Mouse (Mus musculus): ENCODE measurements at regions not wholly inside any gene's neighbourhood (a gene's known extent, or its start where the extent isn't known, plus 50 kb on each side); places are given as distances from the start of the nearest gene placed in this dataset.

GRCm38 (mm10) chr3:34333555-34333954, 252.4 kb upstream of the Dnajc19 start:
- H3K36me3 ChIP-seq (ENCODE audit: control insufficient read depth, insufficient read depth), result no peaks in the 10 kb centered on the region
- no peaks in the 10 kb centered on the region for H3K27me3 ChIP-seq (ENCODE audit: control insufficient read depth, insufficient read depth, insufficient read length)
- TF ChIP-seq FOSL1 (IDR thresholded peaks at IDR 0.05; ENCODE audit: insufficient read depth, low read length, poor library complexity, severe bottlenecking), result peak; percentile 91
- TF ChIP-seq CTCF (IDR thresholded peaks at IDR 0.05; ENCODE audit: control insufficient read depth, insufficient read depth, insufficient read length), result no peak
- no peak for TF ChIP-seq USF1 (IDR thresholded peaks at IDR 0.05; ENCODE audit: low read depth)
- TF ChIP-seq MYOD1 (IDR thresholded peaks at IDR 0.05; ENCODE audit: control insufficient read depth, insufficient read length, low read depth), result no peak
- no peak for TF ChIP-seq MAX (IDR thresholded peaks at IDR 0.05)
- H3K79me2 ChIP-seq (ENCODE audit: control insufficient read depth, insufficient read depth), result no peaks in the 10 kb centered on the region
- H3K4me3 ChIP-seq (ENCODE audit: insufficient read depth, poor library complexity, severe bottlenecking), result no peak overlapping the region
- H3K79me3 ChIP-seq (ENCODE audit: low read depth), result no peaks in the 10 kb centered on the region
- H3ac ChIP-seq (ENCODE audit: control insufficient read depth, insufficient read length, low read depth), result no peak overlapping the region

DNA sequence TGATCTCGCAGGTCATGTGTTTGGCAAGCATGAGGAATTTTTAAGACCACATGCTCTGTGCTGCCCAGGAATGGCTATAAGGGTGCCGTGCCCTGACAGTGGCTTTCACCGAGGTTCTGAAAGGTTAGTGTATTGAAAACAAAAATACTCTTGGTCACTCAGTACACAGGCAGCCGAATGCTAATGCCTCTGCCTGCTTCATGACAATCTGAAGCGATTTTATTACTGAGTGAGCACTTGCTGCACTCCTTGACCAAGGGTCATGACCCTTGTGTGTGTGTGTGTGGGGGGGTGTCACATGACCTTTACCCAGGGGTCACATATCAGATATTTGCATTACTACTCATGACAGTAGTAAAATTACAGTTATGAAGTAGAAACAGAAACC, 250.8 kb upstream of the Dnajc19 start:
- H3K79me2 ChIP-seq (ENCODE audit: control insufficient read depth, insufficient read depth), result no peaks in the 10 kb centered on the region
- no peaks in the 10 kb centered on the region for H3K27me3 ChIP-seq (ENCODE audit: control insufficient read depth, insufficient read depth, insufficient read length)
- no peaks in the 10 kb centered on the region for H3K36me3 ChIP-seq (ENCODE audit: control insufficient read depth, insufficient read depth)
- no peaks in the 10 kb centered on the region for H3K79me3 ChIP-seq (ENCODE audit: low read depth)
- H3ac ChIP-seq (ENCODE audit: control insufficient read depth, insufficient read length, low read depth), result no peak overlapping the region
- no peak overlapping the region for H3K4me3 ChIP-seq (ENCODE audit: insufficient read depth, poor library complexity, severe bottlenecking)
- TF ChIP-seq MYOD1 (IDR thresholded peaks at IDR 0.05; ENCODE audit: control insufficient read depth, insufficient read length, low read depth), result no peak
- no peak for TF ChIP-seq CEBPB (IDR thresholded peaks at IDR 0.05; ENCODE audit: low read depth)
- TF ChIP-seq MYOG (IDR thresholded peaks at IDR 0.05; ENCODE audit: control insufficient read depth, extremely low read depth, insufficient read length), result no peak
- no peak for TF ChIP-seq CTCF (IDR thresholded peaks at IDR 0.05; ENCODE audit: control insufficient read depth, insufficient read depth, insufficient read length)
- TF ChIP-seq USF1 (IDR thresholded peaks at IDR 0.05; ENCODE audit: low read depth), result peak; percentile 85
- TF ChIP-seq FOSL1 (IDR thresholded peaks at IDR 0.05; ENCODE audit: insufficient read depth, low read length, poor library complexity, severe bottlenecking), result peak; percentile 31
- peak; percentile 46 for TF ChIP-seq MAX (IDR thresholded peaks at IDR 0.05)

DNA sequence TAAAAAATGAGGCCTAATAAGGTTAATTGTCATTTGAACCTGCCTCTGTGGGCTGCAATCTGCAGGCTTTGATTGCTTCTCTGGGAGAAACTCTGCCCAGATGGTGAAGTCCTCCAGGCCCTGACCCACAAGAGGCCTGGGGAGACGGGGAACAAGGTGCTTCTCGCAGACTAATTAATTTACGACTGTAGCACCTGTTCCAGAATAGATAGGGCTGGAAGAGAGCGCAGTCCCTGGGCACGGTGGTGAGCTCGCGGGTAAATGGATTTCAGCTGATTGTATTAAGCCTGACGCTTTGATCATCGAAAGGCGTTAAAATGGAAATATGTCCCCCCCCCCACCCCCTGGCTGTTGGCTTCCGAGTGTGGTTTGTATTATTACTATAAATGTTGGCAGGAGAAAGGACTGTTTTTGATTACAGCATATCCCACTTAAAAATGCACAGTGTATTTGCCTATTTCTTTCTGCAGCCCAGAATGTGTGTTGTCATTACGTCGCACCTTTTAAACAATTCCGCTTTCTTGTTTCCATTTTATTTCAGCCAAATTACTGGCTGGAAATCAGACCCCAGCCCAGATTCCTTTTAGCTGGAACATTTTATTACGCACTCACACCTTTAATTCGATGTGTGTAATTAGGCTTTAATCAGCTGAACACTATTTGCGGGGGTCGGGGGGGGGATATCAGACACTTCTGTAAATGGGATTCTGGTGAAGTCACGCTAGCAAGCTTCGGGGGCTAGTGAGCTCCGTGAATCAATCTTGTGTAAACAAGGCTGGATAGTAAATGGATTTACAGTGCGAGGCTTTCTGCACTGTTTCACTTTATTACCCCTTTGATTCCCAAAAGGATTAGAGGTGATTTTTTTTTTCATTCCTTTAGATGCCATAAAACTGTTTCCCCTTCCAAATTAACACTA, 250.1 kb upstream of the Dnajc19 start:
- no peaks in the 10 kb centered on the region for H3K36me3 ChIP-seq (ENCODE audit: control insufficient read depth, insufficient read depth)
- H3K79me3 ChIP-seq (ENCODE audit: low read depth), result no peaks in the 10 kb centered on the region
- H3K79me2 ChIP-seq (ENCODE audit: control insufficient read depth, insufficient read depth), result no peaks in the 10 kb centered on the region
- peaks cover 4% of the 10 kb centered on the region for H3K27me3 ChIP-seq (ENCODE audit: control insufficient read depth, insufficient read depth, insufficient read length)
- TF ChIP-seq MYOG (IDR thresholded peaks at IDR 0.05; ENCODE audit: control insufficient read depth, extremely low read depth, insufficient read length) (no peak), MYOD1 (IDR thresholded peaks at IDR 0.05; ENCODE audit: control insufficient read depth, insufficient read length, low read depth) (peak; percentile 43)
- H3ac ChIP-seq (ENCODE audit: control insufficient read depth, insufficient read length, low read depth), result no peak overlapping the region
- no peak overlapping the region for H3K4me3 ChIP-seq (ENCODE audit: insufficient read depth, poor library complexity, severe bottlenecking)

DNA sequence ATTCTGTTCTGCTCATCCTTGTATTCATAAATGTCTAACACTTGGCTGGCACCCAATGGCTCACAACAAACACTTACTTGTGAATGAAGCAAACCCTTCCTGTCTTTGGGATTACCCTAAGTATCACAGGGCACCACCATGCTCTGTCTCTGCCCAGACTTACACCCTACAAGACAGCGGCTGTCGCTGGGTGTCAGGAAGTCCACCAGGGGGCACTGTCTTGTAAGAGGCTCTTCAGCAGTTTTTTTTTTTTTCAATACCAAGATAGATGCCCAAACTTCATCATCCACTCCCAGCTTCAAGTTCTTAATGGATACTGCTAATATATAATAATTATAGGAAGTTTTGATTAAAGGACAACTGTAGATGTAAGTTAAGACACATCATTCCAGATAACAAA, 247.7 kb upstream of the Dnajc19 start:
- Histone ChIP-seq H3K4me3 (ENCODE audit: insufficient read depth, poor library complexity, severe bottlenecking) (no peak overlapping the region), H3K79me3 (ENCODE audit: low read depth) (no peaks in the 10 kb centered on the region), H3ac (ENCODE audit: control insufficient read depth, insufficient read length, low read depth) (no peak overlapping the region), H3K36me3 (ENCODE audit: control insufficient read depth, insufficient read depth) (no peaks in the 10 kb centered on the region), H3K79me2 (ENCODE audit: control insufficient read depth, insufficient read depth) (no peaks in the 10 kb centered on the region), H3K27me3 (ENCODE audit: control insufficient read depth, insufficient read depth, insufficient read length) (peaks cover 10% of the 10 kb centered on the region)
- TF ChIP-seq MAX (IDR thresholded peaks at IDR 0.05) (no peak), CTCF (IDR thresholded peaks at IDR 0.05; ENCODE audit: control insufficient read depth, insufficient read depth, insufficient read length) (peak; percentile 24), FOSL1 (IDR thresholded peaks at IDR 0.05; ENCODE audit: insufficient read depth, low read length, poor library complexity, severe bottlenecking) (no peak)

DNA sequence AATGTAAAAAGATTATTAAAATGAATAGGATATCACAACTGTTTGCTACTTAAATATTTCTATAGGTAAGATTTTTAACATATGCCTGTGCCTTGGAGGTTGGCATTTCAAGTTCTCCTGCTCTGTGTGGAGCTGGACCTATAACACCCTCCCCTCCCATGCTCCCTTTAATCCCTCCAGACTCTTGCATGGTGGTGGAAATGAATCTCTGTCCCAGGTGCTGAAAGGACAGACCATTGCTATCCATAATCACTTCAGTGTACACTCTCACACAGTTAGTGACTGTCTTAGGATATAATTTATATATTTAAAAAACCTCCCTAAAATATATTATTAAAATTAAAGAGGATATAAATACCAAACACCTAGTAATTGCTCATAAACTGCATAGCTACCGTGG, 244.5 kb upstream of the Dnajc19 start:
- TF ChIP-seq MYOG (IDR thresholded peaks at IDR 0.05; ENCODE audit: control insufficient read depth, extremely low read depth, insufficient read length) (no peak), CTCF (IDR thresholded peaks at IDR 0.05; ENCODE audit: control insufficient read depth, insufficient read depth, insufficient read length) (no peak), CEBPB (IDR thresholded peaks at IDR 0.05; ENCODE audit: low read depth) (no peak), FOSL1 (IDR thresholded peaks at IDR 0.05; ENCODE audit: insufficient read depth, low read length, poor library complexity, severe bottlenecking) (no peak)

GRCm38 (mm10) chr3:34322527-34323210, 241.5 kb upstream of the Dnajc19 start:
- no peak overlapping the region for H3K4me3 ChIP-seq (ENCODE audit: insufficient read depth, poor library complexity, severe bottlenecking)
- peaks cover 25% of the 10 kb centered on the region for H3K27me3 ChIP-seq (ENCODE audit: control insufficient read depth, insufficient read depth, insufficient read length)
- no peaks in the 10 kb centered on the region for H3K79me2 ChIP-seq (ENCODE audit: control insufficient read depth, insufficient read depth)
- no peak for TF ChIP-seq MYOG (IDR thresholded peaks at IDR 0.05; ENCODE audit: control insufficient read depth, extremely low read depth, insufficient read length)
- no peak for TF ChIP-seq MYOD1 (IDR thresholded peaks at IDR 0.05; ENCODE audit: control insufficient read depth, insufficient read length, low read depth)
- no peak for TF ChIP-seq USF1 (IDR thresholded peaks at IDR 0.05; ENCODE audit: low read depth)
- no peak for TF ChIP-seq MAX (IDR thresholded peaks at IDR 0.05)
- TF ChIP-seq FOSL1 (IDR thresholded peaks at IDR 0.05; ENCODE audit: insufficient read depth, low read length, poor library complexity, severe bottlenecking), result no peak
- TF ChIP-seq CTCF (IDR thresholded peaks at IDR 0.05; ENCODE audit: control insufficient read depth, insufficient read depth, insufficient read length), result no peak
- TF ChIP-seq CEBPB (IDR thresholded peaks at IDR 0.05; ENCODE audit: low read depth), result no peak
- H3ac ChIP-seq (ENCODE audit: control insufficient read depth, insufficient read length, low read depth), result no peak overlapping the region
- no peaks in the 10 kb centered on the region for H3K36me3 ChIP-seq (ENCODE audit: control insufficient read depth, insufficient read depth)
- no peaks in the 10 kb centered on the region for H3K79me3 ChIP-seq (ENCODE audit: low read depth)

More for the DNA sequence above, 244.5 kb upstream of the Dnajc19 start:
- no peaks in the 10 kb centered on the region for H3K79me2 ChIP-seq (ENCODE audit: control insufficient read depth, insufficient read depth)
- H3ac ChIP-seq (ENCODE audit: control insufficient read depth, insufficient read length, low read depth), result no peak overlapping the region
- no peak overlapping the region for H3K4me3 ChIP-seq (ENCODE audit: insufficient read depth, poor library complexity, severe bottlenecking)
- no peaks in the 10 kb centered on the region for H3K36me3 ChIP-seq (ENCODE audit: control insufficient read depth, insufficient read depth)
- H3K27me3 ChIP-seq (ENCODE audit: control insufficient read depth, insufficient read depth, insufficient read length), result peaks cover 25% of the 10 kb centered on the region
- H3K79me3 ChIP-seq (ENCODE audit: low read depth), result no peaks in the 10 kb centered on the region
